Mouse (Mus musculus): ENCODE measurements around the gene S100a14. TPM values are rescaled to one million over a fixed set of nuclear protein-coding genes. Genes with fewer than 3 reads are reported as not detected.

Gene S100a14
- polyA plus RNA-seq, 1 experiment from 2014 or later: 7.3 TPM

DNA sequence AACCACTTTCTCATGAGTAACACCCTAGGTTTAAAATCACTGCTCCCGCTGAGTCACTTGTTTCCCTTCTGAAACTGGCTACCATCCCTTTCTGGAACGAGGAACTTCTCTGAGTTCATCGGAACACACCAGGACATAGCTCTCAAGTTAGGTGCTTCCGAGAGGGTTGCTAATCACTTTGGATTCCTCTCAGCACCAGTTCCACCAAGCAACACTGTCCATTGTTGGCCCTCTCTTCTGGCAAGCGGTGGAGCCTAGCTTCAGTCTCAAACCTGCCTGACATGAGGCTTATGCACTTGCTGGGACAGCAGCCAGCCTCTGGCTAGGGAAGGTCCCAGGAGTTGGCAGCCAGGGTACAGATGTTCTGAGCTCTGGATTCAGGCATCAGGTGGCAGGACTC, 48.0 kb downstream of the S100a14 start:
- H3K27ac ChIP-seq (ENCODE audit: low read length): no peak overlapping the region
- H3K9me3 ChIP-seq (replicated peaks; ENCODE audit: control insufficient read depth, low read length): no peaks in the 10 kb centered on the region
- H3K27me3 ChIP-seq (ENCODE audit: control insufficient read depth, insufficient read depth, low read length): no peaks in the 10 kb centered on the region
- H3K36me3 ChIP-seq (ENCODE audit: control insufficient read depth, insufficient read depth): no peaks in the 10 kb centered on the region
- no peak overlapping the region for H3K4me2 ChIP-seq (ENCODE audit: low read depth, low read length)
- peaks cover 4% of the 10 kb centered on the region; the same call in 1 of the 2 replicates for H3K4me1 ChIP-seq (ENCODE audit: control insufficient read depth, insufficient read depth, low read length)
- no peak overlapping the region for H3K9ac ChIP-seq (ENCODE audit: low read length)
- 63% methylated on average over 5 of the region's 5 CpGs for WGBS
- no peak for ATAC-seq (replicated peaks; ENCODE audit: extremely low read depth, insufficient read depth, low FRiP score)
- no peak overlapping the region for H3K4me3 ChIP-seq (ENCODE audit: low read length)

- 71% methylated on average over 3 of the region's 3 CpGs for WGBS
- no peak overlapping the region for H3K4me3 ChIP-seq (ENCODE audit: low read length)
- H3K27ac ChIP-seq (ENCODE audit: low read length): no peak overlapping the region
- H3K27me3 ChIP-seq (ENCODE audit: control insufficient read depth, insufficient read depth, low read length): no peaks in the 10 kb centered on the region
- no peak for ATAC-seq (replicated peaks; ENCODE audit: extremely low read depth, insufficient read depth, low FRiP score)
- no peaks in the 10 kb centered on the region for H3K36me3 ChIP-seq (ENCODE audit: control insufficient read depth, insufficient read depth)
- no peak overlapping the region for H3K4me2 ChIP-seq (ENCODE audit: low read depth, low read length)
- H3K4me1 ChIP-seq (ENCODE audit: control insufficient read depth, insufficient read depth, low read length): peaks cover 4% of the 10 kb centered on the region; the same call in 1 of the 2 replicates
- H3K9ac ChIP-seq (ENCODE audit: low read length): no peak overlapping the region
- no peaks in the 10 kb centered on the region for H3K9me3 ChIP-seq (replicated peaks; ENCODE audit: control insufficient read depth, low read length)
Observed at GRCm38 (mm10) chr3:90575320-90575719, 48.7 kb downstream of the S100a14 start.

- Histone ChIP-seq H3K4me2 (ENCODE audit: low read depth, low read length) (no peak overlapping the region), H3K9me3 (replicated peaks; ENCODE audit: control insufficient read depth, low read length) (no peaks in the 10 kb centered on the region), H3K36me3 (ENCODE audit: control insufficient read depth, insufficient read depth) (no peaks in the 10 kb centered on the region), H3K4me1 (ENCODE audit: control insufficient read depth, insufficient read depth, low read length) (peaks cover 4% of the 10 kb centered on the region; the same call in 1 of the 2 replicates), H3K27ac (ENCODE audit: low read length) (no peak overlapping the region), H3K27me3 (ENCODE audit: control insufficient read depth, insufficient read depth, low read length) (no peaks in the 10 kb centered on the region), H3K4me3 (ENCODE audit: low read length) (no peak overlapping the region), H3K9ac (ENCODE audit: low read length) (no peak overlapping the region)
- 65% methylated on average over 10 of the region's 10 CpGs for WGBS
- no peak for ATAC-seq (replicated peaks; ENCODE audit: extremely low read depth, insufficient read depth, low FRiP score)
Observed at GRCm38 (mm10) chr3:90576351-90577001, 49.8 kb downstream of the S100a14 start.

Other genes starting within 250 kb of the S100a14 start
- gene Gatad2b, start 233.7 kb upstream of the S100a14 start, polyA plus RNA-seq (2015; fragmentation: Nextera tagmentation; extraction: Ambion mirVana): 8.4 and 8.7 TPM in 2 replicates
- gene Slc27a3, start 136.9 kb upstream of the S100a14 start, polyA plus RNA-seq (2015; fragmentation: Nextera tagmentation; extraction: Ambion mirVana): 5.6 and 6.7 TPM in 2 replicates
- gene Ints3, start 93.2 kb upstream of the S100a14 start, polyA plus RNA-seq (2015; fragmentation: Nextera tagmentation; extraction: Ambion mirVana): 18.4 and 19.8 TPM in 2 replicates
- 11.3 and 13.0 TPM in 2 replicates for gene Npr1, start 61.0 kb upstream of the S100a14 start, polyA plus RNA-seq (2015; fragmentation: Nextera tagmentation; extraction: Ambion mirVana)
- gene Ilf2, start 50.7 kb upstream of the S100a14 start, polyA plus RNA-seq (2015; fragmentation: Nextera tagmentation; extraction: Ambion mirVana): 103 and 104 TPM in 2 replicates
- gene Snapin, start 35.8 kb upstream of the S100a14 start, polyA plus RNA-seq (2015; fragmentation: Nextera tagmentation; extraction: Ambion mirVana): 76.1 and 88.9 TPM in 2 replicates
- 95.6 and 98.2 TPM in 2 replicates for gene Chtop, start 17.4 kb upstream of the S100a14 start, polyA plus RNA-seq (2015; fragmentation: Nextera tagmentation; extraction: Ambion mirVana)
- 348 and 352 TPM in 2 replicates for gene S100a1, start 12.5 kb upstream of the S100a14 start, polyA plus RNA-seq (2015; fragmentation: Nextera tagmentation; extraction: Ambion mirVana)
- gene S100a13, start 12.4 kb upstream of the S100a14 start, polyA plus RNA-seq (2015; fragmentation: Nextera tagmentation; extraction: Ambion mirVana): 84.4 and 88.6 TPM in 2 replicates
- 96.5 and 110 TPM in 2 replicates for gene S100a16, start 10.4 kb downstream of the S100a14 start, polyA plus RNA-seq (2015; fragmentation: Nextera tagmentation; extraction: Ambion mirVana)
- gene S100a3, start 33.7 kb downstream of the S100a14 start, polyA plus RNA-seq (2015; fragmentation: Nextera tagmentation; extraction: Ambion mirVana): 1.4 and 3.8 TPM in 2 replicates
- not detected in 2 replicates for gene S100a2, start 63.4 kb downstream of the S100a14 start, polyA plus RNA-seq (2015; fragmentation: Nextera tagmentation; extraction: Ambion mirVana)
- not detected in 2 replicates for gene Gm42674, start 75.0 kb downstream of the S100a14 start, polyA plus RNA-seq (2015; fragmentation: Nextera tagmentation; extraction: Ambion mirVana)
- gene S100a4, start 76.9 kb downstream of the S100a14 start, polyA plus RNA-seq (2015; fragmentation: Nextera tagmentation; extraction: Ambion mirVana): 5.8 and 11.8 TPM in 2 replicates
- gene S100a5, start 81.7 kb downstream of the S100a14 start, polyA plus RNA-seq (2015; fragmentation: Nextera tagmentation; extraction: Ambion mirVana): not detected in 2 replicates
- gene S100a6, start 86.0 kb downstream of the S100a14 start, polyA plus RNA-seq (2015; fragmentation: Nextera tagmentation; extraction: Ambion mirVana): 56.9 and 61.6 TPM in 2 replicates
- gene S100a7a, start 127.2 kb downstream of the S100a14 start, polyA plus RNA-seq (2015; fragmentation: Nextera tagmentation; extraction: Ambion mirVana): 0.14 TPM in 1 of 2 replicates, not detected in the other
- 16.3 and 22.3 TPM in 2 replicates for gene S100a8, start 142.1 kb downstream of the S100a14 start, polyA plus RNA-seq (2015; fragmentation: Nextera tagmentation; extraction: Ambion mirVana)
- gene S100a9, start 168.9 kb downstream of the S100a14 start, polyA plus RNA-seq (2015; fragmentation: Nextera tagmentation; extraction: Ambion mirVana): 11.5 and 16.9 TPM in 2 replicates
- not detected in 2 replicates for gene Pglyrp4, start 200.1 kb downstream of the S100a14 start, polyA plus RNA-seq (2015; fragmentation: Nextera tagmentation; extraction: Ambion mirVana)